Mouse (Mus musculus) kidney, adult 2 months (tissue): ENCODE data around the gene Crocc2.

Experiments
- CTCF ChIP-seq: fragments of 200-500 bp; conservative IDR thresholded peaks from 2 replicates; pipeline ENCODE4 v1.5.1; 2011; ENCODE audit warnings: low read depth, mild to moderate bottlenecking, control low read depth, low read length, moderate library complexity, mixed read lengths; ENCODE audit not compliant: insufficient read depth, insufficient read length
- POLR2A ChIP-seq: fragments of 200-500 bp; IDR thresholded peaks from one replicate; pipeline ENCODE4 v1.6.1; 2011; ENCODE audit warnings: low read depth, low read length, control low read depth

DNA sequence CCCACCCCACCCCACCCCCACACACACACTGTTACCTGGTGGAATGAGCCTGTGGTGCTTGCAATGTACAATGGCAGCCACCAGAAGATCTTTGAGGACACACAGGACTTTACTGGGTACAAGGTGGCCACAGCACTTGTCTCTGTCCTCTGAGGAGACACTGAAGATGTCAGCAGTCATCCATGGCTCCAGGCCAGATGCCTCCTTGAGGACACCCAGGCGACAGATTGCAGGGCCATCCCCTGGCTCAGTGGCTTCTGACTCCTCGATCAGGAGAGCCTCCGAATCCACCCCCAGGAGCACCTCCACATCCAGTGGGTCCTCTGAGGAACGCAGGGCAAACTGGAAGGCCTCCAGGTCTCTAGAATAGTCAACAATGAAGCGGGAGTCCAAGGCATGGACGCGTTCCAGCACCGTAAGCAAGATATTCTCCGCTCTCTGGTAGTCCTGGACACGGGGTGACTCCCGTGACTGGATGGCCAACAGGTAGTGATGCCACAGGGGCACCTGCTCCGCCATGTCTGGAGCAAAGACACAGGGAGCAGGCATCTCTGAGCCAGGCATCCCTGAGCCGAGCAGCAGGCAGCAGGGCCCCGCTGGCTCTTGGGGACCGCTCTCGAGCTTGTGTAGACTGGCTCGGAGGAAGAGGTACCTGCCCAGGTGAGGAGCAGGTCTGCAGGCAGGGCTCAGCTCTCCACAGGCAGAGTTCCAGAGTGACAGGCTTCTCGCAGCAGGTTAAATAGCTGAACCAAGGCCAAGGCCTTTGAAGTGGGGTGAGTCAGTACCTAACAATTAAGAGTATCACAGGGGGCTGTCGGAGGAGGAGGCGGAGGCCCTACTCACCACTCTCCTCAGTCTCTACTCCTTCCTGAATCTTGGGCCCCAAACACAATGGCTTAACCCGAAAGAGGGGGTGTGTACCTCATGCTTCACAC is 8.7 kb upstream of the Crocc2 start:
- no peak for TF ChIP-seq CTCF
- no peak for TF ChIP-seq POLR2A
